Comparison of ENCODE assay signal across 18 mouse cellular contexts in the genomic region with DNA sequence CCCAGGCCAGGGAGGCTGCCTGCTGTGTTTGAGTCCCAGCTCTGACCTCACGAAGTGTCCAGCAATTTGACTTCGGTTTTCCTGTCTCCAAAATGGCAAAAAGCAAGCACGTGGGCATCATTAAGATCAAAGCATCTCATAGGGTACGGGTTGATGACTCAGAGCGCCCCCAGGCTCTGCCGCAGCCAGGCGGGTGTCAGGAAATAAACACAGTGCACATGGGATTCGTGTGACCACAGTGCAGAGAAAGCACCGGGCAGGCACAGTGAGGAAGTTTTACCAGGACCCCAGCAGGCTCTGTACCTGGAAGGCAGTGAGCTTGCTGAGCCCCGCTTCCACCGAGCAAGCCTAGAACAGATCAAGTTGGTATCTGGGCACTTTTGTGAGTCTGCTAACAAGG.
A peak's percentile ranks its signal among the peaks of the same experiment; 100 is the strongest.
DNase-seq lines count a peak whose midpoint lies in the region; ATAC-seq lines count a peak whose summit lies in the region.
"Had no signal": no experiment of that assay in that cellular context is flagged by ENCODE, and none has a peak within 500 bp of the region (broad histone marks: within the 10 kb centered on the region; RNA-seq: fewer than 3 reads in every experiment).

No protein-coding gene starts in this region.

- peak overlapping the region; percentile 76 for H3K27ac ChIP-seq in forebrain, embryonic 10.5 days
- H3K27ac ChIP-seq in forebrain, embryonic 14.5 days (ENCODE audit: low read depth, low read length), result no peak overlapping the region
- H3K27ac ChIP-seq in limb, embryonic 11.5 days (replicated peaks; ENCODE audit: low read depth, low read length), result 0 out of 2 replicates have a peak overlapping the region, but pooled peaks have one; percentile 63
- H3K27ac ChIP-seq: heart, embryonic 15.5 days; macrophage had no signal

- DNase-seq in forebrain, embryonic 10.5 days (ENCODE audit: extremely low spot score, low spot score), result no peak
- no peak for DNase-seq in forebrain, embryonic 14.5 days (ENCODE audit: low spot score)
- DNase-seq in thymus, postnatal 4 days, result peak; percentile 17
- DNase-seq in thymus, adult 18-20 months, result no peak
- DNase-seq in limb, embryonic 11.5 days (ENCODE audit: low spot score), result peak; percentile 64
- no peak for DNase-seq in heart, adult 18-20 months
- DNase-seq in spleen, postnatal 14 days (ENCODE audit: low spot score in 2 of 2), result no peak
- DNase-seq: adrenal gland, postnatal 25 days; cerebellum, adult 8-10 months; kidney, postnatal 4 days; lung, adult 2 months; spleen, adult 18-20 months had no signal

- H3K4me2 ChIP-seq in forebrain, embryonic 14.5 days (ENCODE audit: low read length), result no peak overlapping the region
- no peak overlapping the region for H3K4me2 ChIP-seq in limb, embryonic 11.5 days (ENCODE audit: low read depth, severe bottlenecking)
- H3K4me2 ChIP-seq: heart, embryonic 15.5 days; liver, embryonic 11.5 days; neural tube, embryonic 13.5 days; stomach, embryonic 15.5 days had no signal

- 69% methylated on average over 11 of the region's 11 CpGs for WGBS in forebrain, embryonic 10.5 days
- WGBS in forebrain, embryonic 14.5 days, result 70% methylated on average over 11 of the region's 11 CpGs
- WGBS in limb, embryonic 11.5 days, result 10% methylated on average over 11 of the region's 11 CpGs

- H3K9ac ChIP-seq in forebrain, embryonic 14.5 days (ENCODE audit: low read length), result no peak overlapping the region
- no peak overlapping the region for H3K9ac ChIP-seq in limb, embryonic 11.5 days (ENCODE audit: low read length)
- H3K9ac ChIP-seq: heart, embryonic 15.5 days; neural tube, embryonic 13.5 days; stomach, embryonic 15.5 days had no signal

- H3K36me3 ChIP-seq in forebrain, embryonic 10.5 days (replicated peaks), result peaks cover 47% of the 10 kb centered on the region
- H3K36me3 ChIP-seq in forebrain, embryonic 14.5 days (ENCODE audit: control insufficient read depth, insufficient read depth, low read length), result peaks cover 4% of the 10 kb centered on the region; the same call in 1 of the 2 replicates
- no peaks in the 10 kb centered on the region for H3K36me3 ChIP-seq in limb, embryonic 11.5 days (ENCODE audit: control insufficient read depth, insufficient read depth, low read length)
- H3K36me3 ChIP-seq: heart, embryonic 15.5 days; stomach, embryonic 15.5 days had no signal

- H3K27me3 ChIP-seq in forebrain, embryonic 10.5 days (ENCODE audit: poor library complexity, severe bottlenecking), result peaks cover 5% of the 10 kb centered on the region
- no peaks in the 10 kb centered on the region for H3K27me3 ChIP-seq in forebrain, embryonic 14.5 days (replicated peaks; ENCODE audit: control insufficient read depth, insufficient read depth, low read length)
- H3K27me3 ChIP-seq in limb, embryonic 11.5 days (ENCODE audit: control insufficient read depth, insufficient read depth, low read length), result no peaks in the 10 kb centered on the region
- H3K27me3 ChIP-seq: neural tube, embryonic 13.5 days; stomach, embryonic 15.5 days had no signal

- H3K4me1 ChIP-seq in forebrain, embryonic 10.5 days, result peaks cover 90% of the 10 kb centered on the region
- H3K4me1 ChIP-seq in forebrain, embryonic 14.5 days (ENCODE audit: control insufficient read depth, insufficient read depth, low read length), result peaks cover 31% of the 10 kb centered on the region
- H3K4me1 ChIP-seq in limb, embryonic 11.5 days (ENCODE audit: control insufficient read depth, insufficient read depth, low read length), result peaks cover 53% of the 10 kb centered on the region

- H3K4me3 ChIP-seq in forebrain, embryonic 10.5 days, result no peak overlapping the region
- H3K4me3 ChIP-seq in forebrain, embryonic 14.5 days (ENCODE audit: low read depth, low read length), result no peak overlapping the region
- no peak overlapping the region for H3K4me3 ChIP-seq in limb, embryonic 11.5 days (ENCODE audit: low read depth, low read length)
- H3K4me3 ChIP-seq: heart, embryonic 15.5 days; neural tube, embryonic 13.5 days; stomach, embryonic 15.5 days had no signal

- no peak for ATAC-seq in forebrain, embryonic 14.5 days
- ATAC-seq in limb, embryonic 11.5 days (ENCODE audit: insufficient number of reproducible peaks, low FRiP score, low TSS enrichment, low read depth), result no peak
- ATAC-seq: inflammation-experienced regulatory T-cells, adult 6 months had no signal

- H3K9me3 ChIP-seq in forebrain, embryonic 10.5 days, result no peaks in the 10 kb centered on the region
- no peaks in the 10 kb centered on the region for H3K9me3 ChIP-seq in forebrain, embryonic 14.5 days (replicated peaks; ENCODE audit: control insufficient read depth, low read length)
- H3K9me3 ChIP-seq in limb, embryonic 11.5 days (ENCODE audit: control insufficient read depth, low read length), result no peaks in the 10 kb centered on the region
- H3K9me3 ChIP-seq: heart, embryonic 15.5 days; neural tube, embryonic 13.5 days; stomach, embryonic 15.5 days had no signal

Comparison
In these comparisons a context has a peak if more than half of its experiments do, and no peak if none do; other contexts are left out.
1. DNase-seq: peak in thymus, postnatal 4 days (single experiment) and limb, embryonic 11.5 days (single experiment); none in forebrain, embryonic 10.5 days (single experiment), forebrain, embryonic 14.5 days (single experiment), thymus, adult 18-20 months (0 of 2), heart, adult 18-20 months (0 of 2) and spleen, postnatal 14 days (0 of 2).